Mouse (Mus musculus): Measurements from ENCODE around the gene Ptpn14. TPM values are rescaled to one million over a fixed set of nuclear protein-coding genes. Genes with fewer than 3 reads are reported as not detected.
"Not testable (repeated sequence)": the region's sequence is repeated elsewhere in the genome, so short reads cannot be mapped to it uniquely, and the experiment has no call there.

Gene Ptpn14
- under 1 TPM; 0.11 to 0.38 TPM for polyA plus RNA-seq (2017; shearing (Covaris generic))

DNA sequence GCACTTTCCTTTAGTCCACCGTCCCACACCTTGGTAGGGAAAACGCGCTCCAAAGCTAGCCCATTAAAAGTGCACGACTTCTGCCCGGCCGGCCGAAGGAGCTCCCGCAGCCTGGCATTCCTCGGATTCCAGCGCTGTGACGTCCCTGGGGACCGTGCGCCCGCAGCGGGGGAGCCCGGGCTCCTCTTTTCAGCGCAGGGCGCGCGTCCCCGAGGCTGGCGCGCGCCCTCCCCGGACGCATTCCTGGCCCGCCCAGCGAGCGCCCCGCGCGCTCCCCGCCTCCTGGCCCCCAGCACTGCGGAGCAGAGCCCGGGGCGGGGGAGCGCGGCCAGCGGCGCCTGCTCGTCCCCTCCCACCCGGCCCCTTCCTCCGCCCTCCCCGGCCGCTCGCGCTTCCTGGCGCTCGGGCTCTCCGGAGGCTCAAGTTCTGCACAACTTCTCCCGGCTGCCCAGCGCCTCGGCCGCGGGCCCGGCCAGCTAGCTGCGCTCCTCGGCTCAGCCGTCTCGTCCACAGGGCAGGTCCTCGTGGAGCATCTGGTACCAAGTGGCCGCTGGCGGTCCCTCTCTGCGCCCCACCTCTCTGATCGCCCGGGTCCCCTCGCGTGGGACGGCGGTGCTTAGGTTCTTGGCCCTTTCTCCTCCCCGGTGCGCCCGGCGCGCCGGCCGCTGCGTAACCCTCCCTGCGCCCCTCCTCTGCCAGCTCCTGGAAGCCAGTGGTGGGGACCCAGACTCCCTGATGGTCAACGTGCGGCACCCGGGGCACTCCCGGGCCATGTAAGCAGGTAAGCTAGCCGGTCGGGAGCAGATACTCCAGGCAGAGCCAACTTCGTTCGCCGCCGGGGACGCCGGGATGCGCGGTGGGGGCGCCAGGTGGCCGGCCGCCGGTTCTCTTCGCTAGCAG is at the start of gene Ptpn14:
Gene Ptpn14, plus strand, starts transcription at position 385 of the 900 bp plus-strand sequence.
- no peak for ATAC-seq

DNA sequence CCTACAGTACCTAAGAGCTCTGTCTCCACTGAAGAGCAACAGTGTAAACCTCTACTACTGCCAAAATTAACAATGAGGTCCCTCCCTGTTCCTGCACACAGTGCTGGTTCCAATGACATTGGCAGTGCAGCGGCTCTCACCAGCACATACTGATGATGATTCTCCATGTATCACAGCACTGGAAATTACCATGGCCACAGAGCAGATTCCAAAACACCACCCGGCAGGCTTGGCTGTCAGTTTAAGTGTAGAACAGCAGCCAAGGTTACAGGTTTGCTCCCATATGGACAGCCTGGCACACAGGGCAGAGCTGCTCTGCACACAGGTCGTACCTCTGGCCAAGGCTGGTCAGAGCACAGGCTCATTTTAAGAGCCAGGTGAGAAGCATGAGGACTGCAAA is 48.5 kb upstream of the Ptpn14 start:
- no peak for ATAC-seq

DNA sequence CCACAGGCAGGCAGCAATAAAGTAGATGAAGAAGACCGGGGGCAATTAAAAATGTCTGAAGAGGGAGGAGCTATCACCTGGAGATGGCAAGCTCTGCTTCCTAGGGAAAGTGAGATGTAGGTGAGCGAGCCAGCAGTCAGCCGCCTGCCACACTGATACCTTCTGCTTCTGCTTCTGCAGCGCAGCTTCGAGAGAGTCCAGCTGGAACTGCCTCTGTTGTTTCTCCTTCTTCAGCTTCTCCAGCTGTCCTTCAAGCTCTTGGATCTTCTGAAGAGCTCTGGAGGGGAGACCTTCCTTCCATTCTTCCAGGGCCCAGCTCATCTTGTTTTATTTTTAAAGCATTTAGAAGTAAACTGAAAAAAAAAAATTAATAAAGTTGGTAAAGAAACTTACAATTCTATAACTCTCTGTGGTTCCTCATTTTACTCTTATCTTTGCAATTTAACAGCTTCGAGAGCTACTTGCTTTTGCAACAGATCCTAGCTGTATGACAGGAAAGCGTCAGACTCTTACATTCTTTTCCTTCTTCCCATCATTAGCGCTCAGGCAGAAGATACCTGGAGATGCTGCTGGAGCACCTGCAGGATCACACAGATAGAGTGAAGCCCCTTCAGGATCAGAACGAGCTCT is 43.2 kb upstream of the Ptpn14 start:
- no peak for ATAC-seq

GRCm38 (mm10) chr1:189686025-189686424 is 42.0 kb upstream of the Ptpn14 start:
- no peak for ATAC-seq

GRCm38 (mm10) chr1:189687654-189688387 is 40.2 kb upstream of the Ptpn14 start, which contains the start of gene Cenpf:
TSS of gene Cenpf (minus strand) at chr1:189688086.
- ATAC-seq = peak; percentile 100

DNA sequence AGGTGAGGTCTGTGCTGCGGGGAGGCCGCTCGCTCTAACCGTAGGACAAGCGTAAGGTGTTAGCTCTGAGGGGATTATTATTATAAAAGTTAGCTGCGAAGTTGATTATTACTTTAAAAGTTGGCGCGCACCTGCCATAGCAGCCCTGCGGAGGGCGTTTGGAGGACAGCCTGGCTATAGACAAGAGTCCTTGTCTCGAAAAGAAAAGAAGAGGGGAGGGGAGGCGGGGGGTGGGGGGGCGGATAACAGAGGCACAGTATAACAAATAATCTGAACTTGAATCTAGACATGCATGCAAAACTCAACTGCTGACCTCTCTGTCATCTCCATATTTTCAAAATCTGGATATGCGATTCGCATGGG is 39.7 kb upstream of the Ptpn14 start:
- ATAC-seq = no peak

DNA sequence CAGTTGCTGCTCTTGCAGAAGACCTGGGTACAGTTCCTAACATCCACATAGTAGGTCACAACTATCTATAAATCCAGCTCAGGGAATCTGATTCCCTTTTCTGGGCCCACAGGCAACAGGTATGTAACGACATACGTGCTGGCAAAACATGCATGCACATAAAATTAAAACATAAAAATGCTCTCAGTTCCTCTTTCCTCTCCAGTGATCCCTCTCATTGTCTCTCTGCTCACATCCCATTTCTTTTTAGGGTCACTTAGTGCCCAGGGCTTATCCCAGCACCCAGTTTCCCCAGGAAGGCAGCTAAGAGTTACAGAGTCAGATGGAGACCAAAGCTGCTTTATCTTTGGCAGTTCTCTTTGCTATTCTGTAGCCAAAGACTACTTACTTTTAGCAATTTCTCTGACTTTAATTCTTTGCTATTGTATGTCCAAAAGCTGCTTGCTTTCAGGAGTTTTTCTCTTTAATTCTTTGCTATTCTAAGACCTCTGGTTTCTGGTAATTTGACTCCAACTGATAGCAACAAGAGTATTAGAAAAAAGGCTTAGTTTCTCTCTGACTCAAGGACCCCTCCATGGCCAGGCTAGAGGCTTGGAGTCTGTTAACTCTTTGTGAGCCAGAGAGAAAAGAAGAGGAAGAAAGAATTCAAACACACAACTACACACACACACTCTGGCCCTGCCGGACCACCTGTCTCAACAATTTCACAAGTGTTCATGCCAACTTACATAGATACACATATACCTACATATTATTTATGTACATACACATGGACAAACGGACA is 38.8 kb upstream of the Ptpn14 start:
- no peak for ATAC-seq

DNA sequence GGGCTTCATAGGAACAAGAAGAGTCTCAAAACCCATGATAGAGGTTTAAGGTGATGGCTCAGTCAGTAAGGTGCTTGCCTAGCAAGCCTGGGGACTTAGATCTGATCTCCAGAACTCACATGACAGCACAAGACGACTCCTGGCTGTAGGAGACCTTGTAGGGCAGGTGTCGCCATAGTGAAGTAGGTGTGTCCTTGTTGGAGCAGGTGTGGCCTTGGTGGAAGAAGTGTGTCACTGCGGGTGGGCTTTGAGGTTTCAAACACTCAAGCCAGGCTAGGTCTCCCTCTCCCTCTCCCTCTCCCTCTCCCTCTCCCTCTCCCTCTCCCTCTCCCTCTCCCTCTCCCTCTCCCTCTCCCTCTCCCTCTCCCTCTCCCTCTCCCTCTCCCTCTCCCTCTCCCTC is 35.6 kb upstream of the Ptpn14 start:
- ATAC-seq = not testable (repeated sequence)

DNA sequence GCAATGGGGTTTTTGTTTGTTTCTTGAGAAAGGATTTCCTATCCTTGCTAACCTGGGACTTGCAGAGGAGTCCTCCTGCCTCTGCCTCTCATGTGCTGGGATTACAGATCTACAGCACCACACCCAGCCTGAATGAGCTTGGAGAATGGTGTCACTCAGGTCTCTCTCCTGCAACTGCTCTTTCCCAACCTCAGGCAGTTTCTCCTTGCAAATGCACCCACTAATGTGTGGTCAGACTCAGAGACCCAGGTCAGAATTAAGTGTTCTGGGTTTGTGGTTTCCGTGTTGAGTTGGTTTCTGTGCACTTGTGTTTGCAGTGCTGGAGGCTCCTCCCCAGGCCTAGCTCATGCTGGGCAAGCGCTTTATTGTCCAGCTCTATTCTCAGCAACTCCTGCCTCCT is 33.7 kb upstream of the Ptpn14 start:
- ATAC-seq = no peak

- no peak for ATAC-seq
Measured at GRCm38 (mm10) chr1:189695321-189695720, 32.7 kb upstream of the Ptpn14 start.

GRCm38 (mm10) chr1:189698416-189698815 is 29.7 kb upstream of the Ptpn14 start:
- no peak for ATAC-seq

DNA sequence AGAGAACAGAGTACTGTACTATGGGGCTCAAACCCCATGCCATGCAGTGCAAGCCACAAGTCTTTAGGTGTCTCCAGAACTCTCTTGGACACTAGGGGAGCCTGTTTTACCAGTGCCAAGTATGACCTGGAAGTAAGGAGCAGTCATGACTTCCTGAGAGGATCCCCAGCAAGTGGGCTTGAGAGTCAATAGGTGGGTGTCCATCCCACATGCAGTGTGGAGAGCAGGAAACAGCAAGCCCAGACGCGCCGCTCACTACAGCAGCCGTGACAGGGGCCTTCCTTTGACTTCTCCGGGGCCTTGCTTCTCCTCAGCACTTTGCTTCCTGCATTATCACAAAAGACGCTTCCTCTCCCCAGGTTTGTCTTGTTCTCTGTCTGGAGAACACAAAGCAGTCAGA is 27.9 kb upstream of the Ptpn14 start:
- ATAC-seq = no peak

DNA sequence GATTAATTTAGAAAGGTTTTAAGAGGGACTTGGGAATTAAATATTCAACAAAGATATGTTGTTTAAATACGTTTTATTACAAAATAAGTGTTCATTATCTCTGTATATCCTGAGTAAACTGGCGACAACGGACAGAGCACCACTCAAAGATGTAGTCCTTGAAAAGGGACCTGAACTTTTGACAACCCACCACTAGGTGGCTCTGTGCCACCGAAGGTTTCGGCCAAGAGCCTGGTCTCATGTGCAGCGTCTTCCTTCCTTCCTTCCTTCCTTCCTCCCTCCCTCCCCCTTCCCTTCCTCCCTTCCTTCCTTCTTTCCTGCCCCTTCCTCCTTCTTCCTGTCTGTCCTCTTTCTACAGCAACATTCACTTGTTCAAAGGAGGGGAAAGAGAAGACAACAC is 27.1 kb upstream of the Ptpn14 start:
- ATAC-seq = peak; percentile 84

- peak; percentile 67 for ATAC-seq
Measured at GRCm38 (mm10) chr1:189703156-189703555, 24.9 kb upstream of the Ptpn14 start.

- no peak for ATAC-seq
Measured at GRCm38 (mm10) chr1:189703591-189703990, 24.5 kb upstream of the Ptpn14 start.

- ATAC-seq = no peak
Measured at GRCm38 (mm10) chr1:189706040-189706645, 21.9 kb upstream of the Ptpn14 start.

GRCm38 (mm10) chr1:189707014-189707413 is 21.1 kb upstream of the Ptpn14 start:
- no peak for ATAC-seq

GRCm38 (mm10) chr1:189707419-189707818 is 20.6 kb upstream of the Ptpn14 start:
- no peak for ATAC-seq

DNA sequence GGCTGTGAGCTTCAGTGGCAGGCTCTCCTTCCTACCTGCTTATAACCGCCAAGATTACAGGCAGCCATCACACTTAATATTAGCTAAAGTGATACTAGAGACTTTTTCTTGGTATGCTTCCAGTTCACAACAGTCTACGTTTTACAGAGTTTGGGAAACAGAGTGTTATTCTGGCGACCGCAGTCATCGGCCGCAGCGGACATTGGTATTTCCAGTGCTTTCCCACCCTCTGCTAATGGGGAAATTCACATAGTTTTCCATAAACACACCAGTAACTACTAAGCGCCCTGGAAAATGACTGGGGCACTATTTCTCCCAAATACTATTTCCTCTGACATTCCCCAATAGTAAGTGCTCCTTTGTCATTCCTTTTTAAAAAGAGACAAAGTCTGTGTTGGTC is 19.1 kb upstream of the Ptpn14 start:
- no peak for ATAC-seq

GRCm38 (mm10) chr1:189715915-189716797 is 11.9 kb upstream of the Ptpn14 start:
- no peak for ATAC-seq

DNA sequence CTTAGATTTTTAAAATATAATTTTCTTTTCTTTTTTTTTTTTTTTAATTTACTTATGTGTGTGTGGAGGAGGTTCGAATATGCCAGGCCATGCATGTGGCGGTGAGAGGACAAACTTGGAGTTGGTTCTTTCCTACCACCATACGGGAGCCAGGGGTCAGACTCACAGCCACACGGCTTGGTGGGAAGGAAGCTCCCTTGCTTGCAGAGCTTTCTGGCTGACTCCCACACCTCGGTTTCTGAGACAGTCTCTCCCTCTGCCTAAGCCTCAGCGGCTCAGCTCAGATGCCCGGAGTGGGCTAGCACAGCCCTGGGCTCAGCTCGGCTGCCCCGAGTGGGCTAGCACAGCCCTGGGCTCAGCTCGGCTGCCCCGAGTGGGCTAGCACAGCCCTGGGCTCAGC is 10.5 kb upstream of the Ptpn14 start:
- ATAC-seq = no peak

Measured in CD4-positive, CD25-positive, alpha-beta regulatory T cell, adult 4 months (primary cell).